Comparison of ENCODE assay signal across 33 mouse cellular contexts in the genomic region with DNA sequence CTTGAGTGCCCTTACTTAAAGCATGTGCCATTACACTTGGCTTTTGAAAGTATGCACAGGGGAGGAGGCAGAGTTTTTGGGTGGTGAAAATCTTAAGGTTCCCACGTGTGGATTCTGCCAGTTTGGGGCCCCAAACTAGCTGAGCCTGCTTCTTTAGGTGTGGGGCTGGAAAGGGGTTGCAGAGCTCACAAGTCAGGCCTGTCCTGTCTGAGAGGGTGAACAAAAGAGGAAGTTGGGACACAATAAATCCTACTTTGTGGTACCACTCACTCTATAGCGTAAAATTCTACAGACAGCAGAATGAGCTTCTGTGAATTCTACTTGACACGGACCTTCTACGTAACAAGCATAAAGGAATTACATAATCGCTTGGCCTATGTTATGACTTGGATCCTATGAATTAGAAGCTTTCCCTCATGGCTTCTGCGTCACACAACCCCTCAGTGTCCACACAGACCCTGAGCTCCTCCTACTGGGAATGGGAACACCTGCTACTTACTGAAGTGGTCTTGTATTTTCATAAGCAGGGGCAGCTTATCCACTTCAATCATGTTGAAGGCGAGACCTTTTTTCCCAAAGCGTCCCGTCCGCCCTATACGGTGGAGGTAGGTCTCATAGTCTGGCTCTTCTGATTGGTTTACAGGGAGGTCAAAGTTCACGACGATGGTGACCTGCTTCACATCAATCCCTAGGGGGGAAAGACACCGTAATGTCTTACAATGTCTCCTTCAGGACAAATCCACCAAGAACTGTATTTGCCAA. TPM values are rescaled to one million over a fixed set of nuclear protein-coding genes. Genes with fewer than 3 reads are reported as not detected.
"Had no signal": no experiment of that assay in that cellular context is flagged by ENCODE, and none has a peak within 500 bp of the region (broad histone marks: within the 10 kb centered on the region; RNA-seq: fewer than 3 reads in every experiment).

No protein-coding gene starts in this region.

- ATAC-seq: midbrain, embryonic 16.5 days had no signal

- H3K9ac ChIP-seq: kidney, embryonic 15.5 days; liver, embryonic 13.5 days; neural tube, embryonic 12.5 days; neural tube, embryonic 15.5 days had no signal

- H3K36me3 ChIP-seq: kidney, embryonic 15.5 days; liver, embryonic 13.5 days had no signal

- H3K4me3 ChIP-seq: kidney, embryonic 15.5 days; left cerebral cortex, adult 2 months; liver, embryonic 13.5 days; myocyte; neural tube, embryonic 12.5 days; neural tube, embryonic 15.5 days had no signal

- H3K27ac ChIP-seq: kidney, embryonic 15.5 days; left cerebral cortex, adult 2 months; liver, embryonic 13.5 days; neural tube, embryonic 12.5 days; neural tube, embryonic 15.5 days; stomach, postnatal 0 days had no signal

- H3K9me3 ChIP-seq: kidney, embryonic 15.5 days; liver, embryonic 13.5 days; neural tube, embryonic 12.5 days; neural tube, embryonic 15.5 days had no signal

- H3K27me3 ChIP-seq: kidney, embryonic 15.5 days; liver, embryonic 13.5 days; neural tube, embryonic 12.5 days; neural tube, embryonic 15.5 days had no signal

- DNase-seq: kidney, adult 8-10 months; kidney, postnatal 10 days; kidney, postnatal 36 days; layer of hippocampus, postnatal 36 days; liver, embryonic 13.5 days; lung, adult 2 months; lung, postnatal 14 days; lung, postnatal 4 days; right cerebral cortex, adult 18-20 months; right cerebral cortex, postnatal 14 days; right cerebral cortex, postnatal 4 days; thymus, adult 2 months; thymus, postnatal 14 days; thymus, postnatal 4 days had no signal

- H3K4me1 ChIP-seq: neural tube, embryonic 15.5 days had no signal

- H3K4me2 ChIP-seq: kidney, embryonic 15.5 days; liver, embryonic 13.5 days; neural tube, embryonic 12.5 days; neural tube, embryonic 15.5 days had no signal

RNA-seq across cellular contexts. Expression of a gene that starts 15.0 kb away (rescaled TPM):
- total RNA-seq: liver, adult 2 months had no signal
- polyA plus RNA-seq: myocyte had no signal

RNA-seq across cellular contexts. Expression of a gene that starts 25.2 kb away (rescaled TPM):
- total RNA-seq: layer of hippocampus, adult 8-10 months; layer of hippocampus, postnatal 10 days; layer of hippocampus, postnatal 36 days; left cerebral cortex, adult 2 months; left cerebral cortex, postnatal 10 days; left cerebral cortex, postnatal 36 days; liver, adult 2 months; megakaryocyte, adult 5-6 weeks; monocyte, adult 5-6 weeks had no signal
- polyA plus RNA-seq: kidney, embryonic 15.5 days; limb, embryonic 11.5 days; limb, embryonic 14.5 days; liver, adult 2 months; liver, embryonic 13.5 days; liver, embryonic 16.5 days; lung, adult 2 months; lung, embryonic 16.5 days; midbrain, embryonic 16.5 days; myocyte; neural tube, embryonic 12.5 days; neural tube, embryonic 15.5 days; stomach, embryonic 14.5 days; stomach, postnatal 0 days; thymus, adult 2 months had no signal

RNA-seq across cellular contexts. Expression of a gene that starts 26.8 kb away (rescaled TPM):
- total RNA-seq: liver, adult 2 months; monocyte, adult 5-6 weeks had no signal
- polyA plus RNA-seq: liver, adult 2 months; lung, adult 2 months had no signal
